Mouse (Mus musculus) kidney, adult 2 months (tissue): Measurements from ENCODE around the gene Creld2.

Experiments
- CTCF ChIP-seq: fragments of 200-500 bp; conservative IDR thresholded peaks from 2 replicates; pipeline ENCODE4 v1.5.1; 2011; ENCODE audit warnings: low read depth, mild to moderate bottlenecking, control low read depth, low read length, moderate library complexity, mixed read lengths; ENCODE audit not compliant: insufficient read depth, insufficient read length
- POLR2A ChIP-seq: fragments of 200-500 bp; IDR thresholded peaks from one replicate; pipeline ENCODE4 v1.6.1; 2011; ENCODE audit warnings: low read depth, low read length, control low read depth

DNA sequence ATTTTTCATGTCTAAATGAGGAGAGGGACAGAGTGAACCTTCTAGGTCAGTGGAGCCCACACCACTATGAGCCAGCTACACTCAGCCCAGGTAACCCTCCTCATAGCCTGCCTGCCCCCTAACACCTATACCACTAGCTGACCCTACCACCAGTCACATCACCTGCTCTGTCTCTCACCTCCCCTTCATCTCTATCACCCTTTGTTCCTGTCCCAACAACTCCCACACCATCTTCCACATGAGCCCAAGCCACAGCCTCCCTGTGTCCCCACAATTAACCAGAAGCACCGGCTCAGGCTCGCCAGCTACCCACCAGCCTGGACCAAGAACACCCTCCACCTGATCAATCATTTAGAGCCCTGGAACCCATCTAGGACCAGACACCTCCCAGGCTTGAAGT lies 9.1 kb upstream of the Creld2 start:
- TF ChIP-seq POLR2A (no peak), CTCF (no peak)
